Mouse (Mus musculus): Measurements from ENCODE around the gene Phex.

DNA sequence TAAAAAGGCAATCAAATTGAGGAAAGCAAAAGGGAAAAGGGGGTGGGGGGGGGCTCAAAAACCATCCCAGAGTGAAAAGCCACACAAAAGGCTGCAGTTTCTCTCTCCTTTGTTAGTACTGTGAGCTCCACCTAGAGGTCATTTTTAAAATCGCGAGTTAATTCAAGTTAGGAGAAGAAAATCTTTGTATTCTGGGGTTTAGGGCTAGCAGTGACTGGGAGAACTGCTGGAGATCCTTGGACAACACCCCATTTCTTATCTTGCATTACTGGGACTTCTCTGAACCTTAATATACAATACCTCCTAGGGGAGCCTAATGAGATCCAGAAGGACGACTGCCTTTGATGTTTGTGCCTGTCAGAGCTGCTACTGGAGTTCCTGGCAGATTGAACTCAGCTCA is 107.7 kb downstream of the Phex start:
- TF ChIP-seq POLR2A (IDR thresholded peaks at IDR 0.05; ENCODE audit: extremely low read depth, insufficient read depth, low read length) (no peak), CTCF (IDR thresholded peaks at IDR 0.05; ENCODE audit: extremely low read depth, insufficient read depth, low read length) (0 out of 2 replicates have a peak, but pooled peaks have one; percentile 7)

Data from cortical plate, adult 2 months (tissue).